Mouse (Mus musculus) bone marrow, adult 2 months (tissue): ENCODE measurements around the gene Pqlc3. TPM values are rescaled to one million over a fixed set of nuclear protein-coding genes. Genes with fewer than 3 reads are reported as not detected.
"Not testable (repeated sequence)": the region's sequence is repeated elsewhere in the genome, so short reads cannot be mapped to it uniquely, and the experiment has no call there.

Source experiments
- H3K27ac ChIP-seq: fragments of 200-500 bp; 2 replicates; pipeline ENCODE4 v1.5.1; 2012; ENCODE audit warnings: low read depth, mild to moderate bottlenecking, control low read depth, inconsistent platforms, low read length; ENCODE audit not compliant: control insufficient read depth, poor library complexity, insufficient read depth
- H3K4me1 ChIP-seq: fragments of 200-500 bp; 2 replicates; pipeline ENCODE4 v1.6.1; 2011; ENCODE audit warnings: low read length; ENCODE audit not compliant: control insufficient read depth, insufficient read depth
- H3K4me3 ChIP-seq: fragments of 200-500 bp; replicated peaks from 2 replicates; pipeline ENCODE3; 2011; ENCODE audit warnings: mild to moderate bottlenecking, low read depth, low read length, control low read depth; ENCODE audit not compliant: control insufficient read depth
- CTCF ChIP-seq: fragments of 200-500 bp; IDR thresholded peaks from 2 replicates; pipeline ENCODE4 v1.5.1; 2011; ENCODE audit warnings: low read length, control low read depth; ENCODE audit not compliant: control insufficient read depth, insufficient read depth
- POLR2A ChIP-seq: fragments of 200-500 bp; IDR thresholded peaks from 2 replicates; pipeline ENCODE4 v1.6.1; 2011; ENCODE audit warnings: low read depth, mild to moderate bottlenecking, control low read depth, low read length, borderline replicate concordance; ENCODE audit not compliant: control insufficient read depth
- WGBS: fragments of 180-500 bp; shearing (Covaris S2); methylation state at CpG from one replicate; pipeline ENCODE4 v1.1.7; 2018; 5-methylcytosine and 5-hydroxymethylcytosine counted together
- polyA plus RNA-seq: library from polyadenylated mRNA; stranded (reverse); fragments of >200 nt; gene quantifications from 2 replicates; pipeline ENCODE4 v1.2.4, GENCODE M21; 2011; ENCODE audit warnings: low replicate concordance; ENCODE audit not compliant: missing spikeins, insufficient read depth, insufficient read length

Gene Pqlc3
- polyA plus RNA-seq, 1 experiment: 14.7 TPM

DNA sequence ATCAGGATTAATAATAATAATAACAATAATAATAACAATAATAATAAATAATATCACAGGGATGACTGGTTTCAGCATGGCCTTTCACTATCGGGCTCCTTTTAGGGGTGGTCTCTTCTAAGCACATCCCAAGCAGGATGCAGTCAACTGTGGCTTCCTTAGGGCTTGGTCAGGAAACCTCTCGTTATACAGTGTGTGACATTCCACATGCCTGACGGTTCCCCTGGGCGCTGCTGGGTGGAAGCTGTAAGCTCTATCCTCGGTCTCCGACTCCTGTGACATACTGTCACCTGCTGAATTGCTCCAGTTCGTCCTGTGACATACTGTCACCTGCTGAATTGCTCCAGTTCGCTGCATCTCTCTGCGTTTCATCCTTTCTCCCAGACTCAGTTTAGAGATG lies 36.3 kb upstream of the Pqlc3 start:
- TF ChIP-seq CTCF (no peak), POLR2A (no peak)
- H3K27ac ChIP-seq: no peak overlapping the region
- no peak overlapping the region for H3K4me3 ChIP-seq
- no peaks in the 10 kb centered on the region for H3K4me1 ChIP-seq
- 62% methylated on average over 9 of the region's 9 CpGs for WGBS

DNA sequence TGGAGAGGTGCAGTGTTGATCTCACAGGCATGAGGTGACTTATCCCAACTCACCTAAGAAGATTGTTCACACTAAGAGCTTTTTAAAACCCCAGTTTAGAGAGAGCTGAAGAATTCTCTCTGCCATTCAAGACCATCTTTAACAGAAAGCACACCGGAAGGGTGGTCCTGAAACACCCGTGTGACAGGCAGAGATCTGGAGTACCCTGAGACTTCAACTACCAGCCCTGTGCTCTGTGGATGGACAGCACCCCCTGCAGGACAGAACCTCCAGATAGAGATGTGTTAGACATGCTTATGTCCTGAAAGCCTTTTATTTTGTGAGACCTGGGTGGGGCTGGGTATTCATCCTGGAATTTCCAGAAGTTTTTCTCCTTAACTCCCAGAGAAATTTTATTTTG lies 34.9 kb upstream of the Pqlc3 start:
- WGBS: 61% methylated on average over 2 of the region's 2 CpGs
- TF ChIP-seq CTCF (peak; percentile 63), POLR2A (no peak)
- Histone ChIP-seq H3K4me3 (no peak overlapping the region), H3K27ac (no peak overlapping the region), H3K4me1 (no peaks in the 10 kb centered on the region)

DNA sequence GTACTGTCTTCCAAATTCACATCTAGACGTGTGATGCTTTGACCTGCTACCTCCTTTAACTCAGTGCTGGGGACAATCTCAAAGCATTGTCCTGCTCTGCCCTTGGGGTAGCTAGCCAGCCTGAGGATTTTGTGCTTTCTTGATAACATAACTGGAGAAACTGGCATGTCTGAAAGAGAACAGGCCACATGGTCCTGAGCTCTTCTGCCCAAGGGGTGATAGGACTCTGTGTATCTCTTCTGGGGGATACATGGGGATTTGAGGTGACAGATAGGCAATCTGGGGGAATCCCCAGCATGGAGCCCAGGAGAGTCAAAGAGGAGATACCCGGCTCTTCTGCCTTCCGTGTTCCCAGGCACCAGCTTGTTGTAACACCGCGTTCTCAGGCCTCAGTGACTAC lies 34.5 kb upstream of the Pqlc3 start:
- Histone ChIP-seq H3K4me1 (no peaks in the 10 kb centered on the region), H3K4me3 (no peak overlapping the region), H3K27ac (no peak overlapping the region)
- 78% methylated on average over 5 of the region's 5 CpGs for WGBS
- TF ChIP-seq POLR2A (no peak), CTCF (no peak)

DNA sequence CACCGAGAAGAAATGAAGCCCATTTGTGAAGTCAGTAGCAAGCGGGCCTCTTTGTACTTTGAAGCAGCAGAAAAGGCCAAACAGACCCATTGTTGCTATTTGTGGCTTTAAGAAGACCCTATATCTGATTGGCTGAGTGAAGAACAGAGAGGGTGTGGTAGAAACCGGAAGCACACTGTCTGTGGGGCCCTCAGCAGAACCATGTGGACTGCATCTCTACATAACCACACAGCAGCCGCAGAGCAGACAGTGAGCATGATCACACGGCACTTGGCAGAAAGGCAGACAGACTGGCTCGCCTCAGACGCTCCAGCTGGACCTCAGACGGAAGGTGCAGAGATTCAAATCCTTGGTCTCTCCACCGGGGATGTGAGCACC lies 33.2 kb upstream of the Pqlc3 start:
- Histone ChIP-seq H3K27ac (no peak overlapping the region), H3K4me3 (no peak overlapping the region), H3K4me1 (no peaks in the 10 kb centered on the region)
- 63% methylated on average over 9 of the region's 9 CpGs for WGBS
- TF ChIP-seq CTCF (no peak), POLR2A (no peak)

DNA sequence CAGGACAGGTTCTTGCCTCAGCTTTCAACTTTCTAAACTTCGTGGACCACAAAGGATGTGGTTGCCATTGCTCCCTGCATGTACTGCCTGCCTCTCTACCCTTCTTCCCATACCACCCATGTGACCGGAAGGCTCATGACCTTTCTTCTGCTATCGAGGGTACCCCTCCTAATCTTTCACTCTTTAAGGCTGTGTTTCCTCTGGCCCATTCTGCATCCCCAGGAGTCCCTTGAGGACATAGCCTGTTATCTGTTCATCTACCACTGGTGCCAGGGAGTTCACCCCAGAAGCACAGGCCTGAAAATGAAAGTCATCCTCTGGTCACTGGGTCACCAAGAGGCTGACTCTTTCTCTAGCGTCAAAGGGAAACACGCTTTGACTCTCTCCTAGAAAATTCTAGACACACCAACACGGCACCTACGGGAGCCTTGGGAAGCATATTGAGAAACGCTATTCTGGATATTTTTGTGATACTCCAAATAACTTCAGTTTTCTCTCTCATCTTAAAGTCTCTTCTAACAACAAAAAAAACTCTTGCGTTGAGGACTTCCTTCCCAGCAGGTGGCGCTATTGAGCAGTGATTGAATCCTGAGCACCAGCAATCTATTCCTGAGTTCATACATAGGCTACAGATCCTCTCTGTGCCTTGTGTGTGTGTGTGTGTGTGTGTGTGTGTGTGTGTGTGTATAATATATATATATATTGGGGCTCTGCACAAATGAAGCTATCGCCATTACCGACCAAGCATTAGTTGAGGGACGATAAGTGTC lies 32.7 kb upstream of the Pqlc3 start:
- Histone ChIP-seq H3K4me3 (peak overlapping the region; percentile 53), H3K27ac (no peak overlapping the region), H3K4me1 (no peaks in the 10 kb centered on the region)
- TF ChIP-seq POLR2A (no peak), CTCF (peak; percentile 31)
- 20% methylated on average over 13 of the region's 13 CpGs for WGBS

DNA sequence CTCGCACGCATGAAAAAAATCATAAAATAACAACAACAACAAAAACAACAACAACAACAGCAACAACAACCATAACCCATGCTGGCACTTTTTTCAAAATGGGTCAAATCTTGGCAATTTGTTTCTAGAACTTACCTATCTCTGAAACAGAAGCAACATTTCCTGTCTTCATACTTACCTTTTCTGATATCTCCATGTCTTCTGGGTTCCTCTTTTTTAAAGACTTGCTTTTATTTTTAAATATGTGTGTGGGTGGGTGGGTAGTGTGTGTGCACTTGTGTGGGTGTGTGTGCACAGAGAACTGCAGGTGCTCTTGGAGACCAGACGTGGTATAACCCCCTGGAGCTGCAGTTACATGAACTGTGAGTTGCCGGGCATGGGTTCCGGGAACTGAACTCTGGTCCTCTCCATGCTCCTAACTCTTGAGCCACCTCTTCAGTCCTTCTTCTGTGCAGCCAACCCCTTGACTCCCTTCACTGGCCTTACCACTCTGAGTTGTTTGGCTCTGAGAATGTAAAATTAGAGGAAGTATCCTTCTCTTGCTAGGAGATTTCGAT lies 24.4 kb upstream of the Pqlc3 start:
- no peak overlapping the region for H3K4me3 ChIP-seq
- TF ChIP-seq POLR2A (no peak), CTCF (no peak)
- H3K4me1 ChIP-seq: no peaks in the 10 kb centered on the region; the same call in 1 of the 2 replicates
- H3K27ac ChIP-seq: no peak overlapping the region
- 69% methylated on average over 6 of the region's 6 CpGs for WGBS

DNA sequence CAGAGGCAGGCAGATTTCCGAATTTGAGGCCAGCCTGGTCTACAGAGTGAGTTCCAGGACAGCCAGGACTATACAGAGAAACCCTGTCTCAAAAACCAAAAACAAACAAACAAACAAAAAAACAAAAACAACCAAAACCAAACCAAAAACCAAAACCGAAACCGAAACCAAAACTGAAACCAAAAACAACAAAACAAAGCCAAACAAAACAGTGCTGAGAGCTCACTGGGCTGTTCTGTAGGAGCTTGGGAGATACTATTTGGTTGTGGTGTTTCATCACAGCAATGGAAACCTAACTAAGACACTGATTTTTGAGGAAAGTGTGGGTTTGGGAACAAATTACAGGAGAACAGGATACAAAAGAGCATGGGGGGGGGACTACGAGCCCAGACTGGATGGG lies 21.9 kb upstream of the Pqlc3 start:
- 78% methylated on average over 4 of the region's 4 CpGs for WGBS
- Histone ChIP-seq H3K4me1 (no peaks in the 10 kb centered on the region; the same call in 1 of the 2 replicates), H3K27ac (no peak overlapping the region), H3K4me3 (no peak overlapping the region)
- TF ChIP-seq POLR2A (no peak), CTCF (no peak)

DNA sequence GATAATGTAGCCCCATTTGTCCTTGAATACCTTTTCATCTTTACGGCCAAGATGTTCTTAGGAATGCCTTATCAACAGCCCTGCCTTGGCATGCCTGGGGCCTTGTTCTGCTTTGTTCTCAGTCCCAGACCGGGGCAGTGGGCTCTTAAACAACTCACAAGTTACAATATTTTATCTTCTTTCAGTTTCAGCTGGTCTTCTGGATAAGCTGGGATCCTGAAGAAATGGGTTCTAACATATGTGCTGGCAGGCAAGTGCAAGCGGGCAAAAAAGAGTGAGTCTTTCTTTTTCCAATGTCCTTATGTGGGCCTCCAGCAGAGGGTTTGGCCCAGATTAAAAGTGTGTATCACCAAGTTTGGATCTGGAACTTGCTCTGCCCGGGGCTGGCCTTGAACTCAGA lies 20.9 kb upstream of the Pqlc3 start:
- not testable (repeated sequence) for H3K4me1 ChIP-seq, H3K27ac ChIP-seq, H3K4me3 ChIP-seq
- 76% methylated on average over 4 of the region's 4 CpGs for WGBS

DNA sequence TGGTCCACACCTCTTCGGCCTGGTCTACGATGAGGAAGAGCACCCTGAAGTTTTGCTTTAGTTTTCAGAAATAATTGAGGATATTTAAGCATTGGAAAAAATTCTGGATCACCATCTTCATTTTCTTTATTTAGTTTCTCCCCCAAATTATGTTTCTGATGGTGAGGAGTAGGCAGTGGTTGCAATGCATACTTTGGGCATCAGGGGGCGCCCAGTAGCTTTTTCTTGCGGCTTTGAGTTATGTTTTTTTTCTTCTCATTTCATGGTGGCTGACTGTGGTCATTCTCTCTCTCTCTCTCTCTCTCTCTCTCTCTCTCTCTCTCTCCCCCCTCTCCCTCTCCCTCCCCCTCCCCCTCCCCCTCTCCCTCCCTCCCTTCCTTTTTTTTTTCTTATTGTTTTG lies 18.3 kb upstream of the Pqlc3 start:
- Histone ChIP-seq H3K27ac (no peak overlapping the region), H3K4me3 (no peak overlapping the region), H3K4me1 (no peaks in the 10 kb centered on the region; the same call in 1 of the 2 replicates)
- peak; percentile 49 for TF ChIP-seq CTCF
- no peak for TF ChIP-seq POLR2A
- 32% methylated on average over 4 of the region's 4 CpGs for WGBS
